Comparison of ENCODE assay signal across 31 mouse cellular contexts in the genomic region with DNA sequence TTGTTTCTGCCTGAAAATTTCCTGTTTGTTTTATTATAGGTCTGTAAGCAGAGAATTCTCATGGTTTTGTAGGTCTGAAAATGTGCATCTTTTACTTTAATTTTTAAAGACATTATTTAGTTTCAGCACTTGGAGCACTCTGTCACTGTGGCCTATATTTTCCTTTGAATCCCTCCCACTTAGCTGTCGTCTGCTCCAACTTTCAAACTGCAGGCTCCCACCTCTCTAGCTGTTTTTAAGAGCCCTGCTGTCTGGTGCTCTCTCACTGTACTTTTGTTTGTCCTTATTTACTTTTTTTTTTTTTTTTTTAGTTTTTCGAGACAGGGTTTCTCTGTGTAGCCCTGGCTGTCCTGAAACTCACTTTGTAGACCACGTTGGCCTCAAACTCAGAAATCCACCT. TPM values are rescaled to one million over a fixed set of nuclear protein-coding genes. Genes with fewer than 3 reads are reported as not detected.
"Had no signal": no experiment of that assay in that cellular context is flagged by ENCODE, and none has a peak within 500 bp of the region (broad histone marks: within the 10 kb centered on the region; RNA-seq: fewer than 3 reads in every experiment).

No protein-coding gene starts in this region.

- DNase-seq: kidney, adult 2 months; kidney, postnatal 25 days; layer of hippocampus, postnatal 36 days; liver; liver, embryonic 13.5 days; lung, adult 2 months; lung, postnatal 14 days; lung, postnatal 4 days; midbrain, embryonic 14.5 days; retina, postnatal 1 day; right cerebral cortex, postnatal 4 days; thymus, postnatal 25 days had no signal

- H3K4me1 ChIP-seq: limb, embryonic 10.5 days; limb, embryonic 13.5 days; liver, embryonic 13.5 days; neural tube, embryonic 12.5 days; neural tube, embryonic 15.5 days had no signal

- H3K4me3 ChIP-seq: limb, embryonic 10.5 days; limb, embryonic 13.5 days; liver, embryonic 13.5 days; neural tube, embryonic 12.5 days; neural tube, embryonic 15.5 days had no signal

- H3K27ac ChIP-seq: kidney, postnatal 0 days; limb, embryonic 10.5 days; limb, embryonic 13.5 days; liver, embryonic 13.5 days; neural tube, embryonic 12.5 days; neural tube, embryonic 15.5 days; stomach, postnatal 0 days had no signal

RNA-seq across cellular contexts. Expression of a gene that starts 36.4 kb away (rescaled TPM):
- total RNA-seq: layer of hippocampus, adult 8-10 months; layer of hippocampus, postnatal 10 days; layer of hippocampus, postnatal 36 days; left cerebral cortex, adult 8-10 months; left cerebral cortex, postnatal 25 days; megakaryocyte progenitor cell, adult 5-6 weeks; megakaryocyte-erythroid progenitor cell, adult 5-6 weeks had no signal
- polyA plus RNA-seq: intestine, embryonic 14.5 days; kidney, adult 2 months; kidney, embryonic 14.5 days; kidney, postnatal 0 days; limb, embryonic 10.5 days; limb, embryonic 13.5 days; liver, embryonic 13.5 days; liver, embryonic 16.5 days; lung, adult 2 months; lung, embryonic 16.5 days; midbrain, embryonic 11.5 days; midbrain, embryonic 14.5 days; neural tube, embryonic 12.5 days; neural tube, embryonic 15.5 days; stomach, embryonic 14.5 days; stomach, postnatal 0 days; thymus, postnatal 0 days had no signal
